Mouse (Mus musculus) embryonic facial prominence, embryonic 12.5 days (tissue): ENCODE measurements around the gene Kat6b. TPM values are rescaled to one million over a fixed set of nuclear protein-coding genes. Genes with fewer than 3 reads are reported as not detected.
"Not testable (repeated sequence)": the region's sequence is repeated elsewhere in the genome, so short reads cannot be mapped to it uniquely, and the experiment has no call there.

Source experiments
- ATAC-seq: fragments of 200-750 bp; cut with Nextera tagmentation; 2 replicates; pipeline ENCODE4 v1.8.0; 2017; ENCODE audit not compliant: insufficient number of reproducible peaks, insufficient read depth, low FRiP score, low TSS enrichment
- H3K27ac ChIP-seq: fragments of 300-500 bp; sonication (generic); 2 replicates; pipeline ENCODE4 v1.5.1; 2016; ENCODE audit warnings: mild to moderate bottlenecking
- H3K27me3 ChIP-seq: fragments of 300-500 bp; sonication (generic); 2 replicates; pipeline ENCODE4 v1.6.1; 2016; ENCODE audit warnings: mild to moderate bottlenecking, moderate library complexity
- H3K36me3 ChIP-seq: fragments of 300-500 bp; sonication (generic); 2 replicates; pipeline ENCODE4 v1.6.1; 2016; ENCODE audit warnings: mild to moderate bottlenecking
- H3K4me1 ChIP-seq: fragments of 300-500 bp; sonication (generic); 2 replicates; pipeline ENCODE4 v1.6.1; 2016
- H3K4me2 ChIP-seq: fragments of 300-500 bp; sonication (generic); replicated peaks from 2 replicates; pipeline ENCODE4 v1.6.1; 2016; ENCODE audit warnings: mild to moderate bottlenecking, moderate library complexity
- H3K4me3 ChIP-seq: fragments of 300-500 bp; sonication (generic); 2 replicates; pipeline ENCODE4 v1.5.1; 2016; ENCODE audit warnings: mild to moderate bottlenecking
- H3K9ac ChIP-seq: fragments of 300-500 bp; sonication (generic); 2 replicates; pipeline ENCODE4 v1.6.1; 2016; ENCODE audit warnings: mild to moderate bottlenecking, moderate library complexity
- H3K9me3 ChIP-seq: fragments of 300-500 bp; sonication (generic); 2 replicates; pipeline ENCODE4 v1.6.1; 2016; ENCODE audit warnings: mild to moderate bottlenecking, moderate library complexity
- WGBS: fragments of 180-500 bp; shearing (Covaris S2); methylation state at CpG from one replicate; pipeline ENCODE4 v1.1.7; 2016; 5-methylcytosine and 5-hydroxymethylcytosine counted together
- polyA plus RNA-seq: library from polyadenylated mRNA; unstranded; fragments of >200 nt; fragmentation: Nextera tagmentation; extraction: Ambion mirVana; gene quantifications from 2 replicates; pipeline ENCODE4 v1.2.1, GENCODE M21; 2016

The Kat6b gene
- polyA plus RNA-seq, 1 experiment from 2014 or later = 28.6 TPM

GRCm38 (mm10) chr14:21458696-21459095 lies 22.5 kb upstream of the Kat6b start:
- Histone ChIP-seq H3K9me3 (no peaks in the 10 kb centered on the region), H3K4me1 (no peaks in the 10 kb centered on the region), H3K27me3 (no peaks in the 10 kb centered on the region), H3K36me3 (no peaks in the 10 kb centered on the region), H3K4me2 (no peak overlapping the region), H3K4me3 (no peak overlapping the region), H3K27ac (no peak overlapping the region), H3K9ac (no peak overlapping the region)
- no peak for ATAC-seq
- WGBS = 78% methylated on average over 7 of the region's 7 CpGs

DNA sequence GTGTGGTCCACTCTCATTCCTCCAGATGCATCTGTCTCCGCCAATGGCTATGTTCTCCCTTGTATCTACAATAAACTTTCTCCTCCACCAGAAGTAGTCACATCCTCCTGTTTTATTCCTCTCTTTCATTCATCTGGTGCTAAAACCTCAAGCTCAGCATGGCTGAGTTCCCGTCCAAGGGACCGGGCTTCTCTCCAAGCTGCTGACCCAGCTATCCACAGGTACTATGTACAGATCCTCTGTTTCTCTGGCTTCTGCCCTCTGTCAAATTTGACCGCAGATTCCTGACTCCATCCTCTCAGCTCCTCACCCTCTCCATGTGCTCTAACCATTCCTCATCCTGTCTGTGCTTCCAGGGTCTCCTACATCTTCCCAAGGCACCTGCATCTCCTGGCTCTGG lies 22.1 kb upstream of the Kat6b start:
- H3K27me3 ChIP-seq = no peaks in the 10 kb centered on the region
- no peaks in the 10 kb centered on the region for H3K9me3 ChIP-seq
- no peak overlapping the region for H3K9ac ChIP-seq
- 90% methylated on average over 4 of the region's 4 CpGs for whole genome bisulfite sequencing
- H3K4me2 ChIP-seq = no peak overlapping the region
- no peak overlapping the region for H3K4me3 ChIP-seq
- ATAC-seq = no peak
- H3K27ac ChIP-seq = no peak overlapping the region
- H3K36me3 ChIP-seq = no peaks in the 10 kb centered on the region
- H3K4me1 ChIP-seq = no peaks in the 10 kb centered on the region

GRCm38 (mm10) chr14:21462398-21462797 lies 18.8 kb upstream of the Kat6b start:
- no peak overlapping the region for H3K27ac ChIP-seq
- H3K4me3 ChIP-seq = no peak overlapping the region
- no peaks in the 10 kb centered on the region for H3K4me1 ChIP-seq
- H3K9ac ChIP-seq = no peak overlapping the region
- no peak overlapping the region for H3K4me2 ChIP-seq
- no peaks in the 10 kb centered on the region for H3K9me3 ChIP-seq
- 97% methylated on average over 3 of the region's 3 CpGs for WGBS
- no peaks in the 10 kb centered on the region for H3K27me3 ChIP-seq
- no peaks in the 10 kb centered on the region for H3K36me3 ChIP-seq
- no peak for ATAC-seq

DNA sequence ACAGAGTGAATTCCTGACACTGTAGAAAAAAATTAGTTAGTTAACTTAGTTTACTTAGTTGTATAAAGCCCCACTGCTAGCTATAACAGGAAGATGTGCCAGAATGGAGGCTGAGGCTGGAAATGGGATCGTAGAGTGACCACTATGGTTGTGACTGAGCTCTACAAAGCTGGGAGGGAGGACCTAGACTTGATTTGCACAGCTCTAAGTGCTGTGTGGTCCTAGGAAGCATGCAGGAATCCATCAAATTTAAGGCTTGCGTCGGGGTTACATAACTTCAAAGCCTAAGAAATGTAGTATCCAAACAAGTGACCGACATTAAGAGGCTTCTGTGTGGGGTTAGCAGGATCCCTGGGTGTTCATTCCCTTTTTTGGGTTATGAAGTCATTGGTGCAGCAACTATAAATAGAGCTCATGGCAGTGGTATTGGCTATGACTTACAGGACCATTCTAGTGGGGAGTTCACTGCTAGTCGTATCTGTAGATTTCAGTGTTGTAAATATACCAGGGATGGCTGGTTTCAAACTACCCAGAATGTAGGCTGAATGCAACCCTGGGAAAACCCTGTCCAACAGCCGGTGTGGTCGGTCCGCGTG lies 18.0 kb upstream of the Kat6b start:
- no peaks in the 10 kb centered on the region for H3K36me3 ChIP-seq
- no peak overlapping the region for H3K4me2 ChIP-seq
- no peak for ATAC-seq
- no peaks in the 10 kb centered on the region for H3K27me3 ChIP-seq
- 94% methylated on average over 9 of the region's 9 CpGs for WGBS
- H3K27ac ChIP-seq = no peak overlapping the region
- H3K9me3 ChIP-seq = no peaks in the 10 kb centered on the region
- H3K9ac ChIP-seq = no peak overlapping the region
- H3K4me3 ChIP-seq = no peak overlapping the region
- no peaks in the 10 kb centered on the region for H3K4me1 ChIP-seq

GRCm38 (mm10) chr14:21470386-21470785 lies 10.8 kb upstream of the Kat6b start:
- H3K36me3 ChIP-seq = no peaks in the 10 kb centered on the region

GRCm38 (mm10) chr14:21471975-21472374 lies 9.3 kb upstream of the Kat6b start:
- 93% methylated on average over 2 of the region's 2 CpGs for WGBS
- Histone ChIP-seq H3K4me1 (peaks cover 3% of the 10 kb centered on the region; the same call in 1 of the 2 replicates), H3K4me3 (no peak overlapping the region), H3K27me3 (no peaks in the 10 kb centered on the region), H3K9me3 (no peaks in the 10 kb centered on the region), H3K36me3 (no peaks in the 10 kb centered on the region), H3K9ac (no peak overlapping the region), H3K4me2 (no peak overlapping the region), H3K27ac (no peak overlapping the region)
- ATAC-seq = no peak

More at GRCm38 (mm10) chr14:21470386-21470785, 10.8 kb upstream of the Kat6b start:
- 86% methylated on average over 5 of the region's 5 CpGs for WGBS
- Histone ChIP-seq H3K27me3 (no peaks in the 10 kb centered on the region), H3K9ac (no peak overlapping the region), H3K4me2 (no peak overlapping the region), H3K27ac (no peak overlapping the region), H3K4me3 (no peak overlapping the region), H3K4me1 (no peaks in the 10 kb centered on the region), H3K9me3 (no peaks in the 10 kb centered on the region)
- ATAC-seq = no peak

DNA sequence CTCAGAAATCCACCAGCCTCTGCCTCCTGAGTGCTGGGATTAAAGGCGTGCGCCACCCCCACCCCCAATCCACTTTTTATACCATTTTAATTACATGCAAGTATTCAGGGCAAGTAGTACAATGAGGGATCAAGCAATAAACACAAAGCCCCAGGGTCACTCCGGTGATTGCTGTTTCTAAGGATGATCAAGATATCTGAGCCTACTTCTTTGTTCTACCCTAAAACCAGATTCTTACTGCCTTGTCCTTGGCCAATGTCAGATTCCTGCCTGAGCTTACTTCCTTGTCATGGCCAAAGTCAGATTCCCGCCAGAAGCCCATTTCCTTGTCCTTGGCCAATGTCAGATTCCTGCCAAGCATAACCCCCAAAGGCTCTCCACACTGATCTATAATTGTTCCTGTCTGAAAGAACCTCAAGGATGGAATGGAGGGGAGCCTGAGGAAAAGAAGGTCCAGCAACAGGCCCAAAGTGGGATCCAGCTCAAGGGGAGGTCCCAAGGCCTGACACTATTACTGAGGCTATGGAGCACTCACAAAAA lies 6.6 kb upstream of the Kat6b start:
- H3K4me3 ChIP-seq, H3K27me3 ChIP-seq, H3K36me3 ChIP-seq, ATAC-seq, H3K4me2 ChIP-seq, H3K27ac ChIP-seq, H3K9ac ChIP-seq, H3K9me3 ChIP-seq, H3K4me1 ChIP-seq: not testable (repeated sequence)
- 90% methylated on average over 4 of the region's 4 CpGs for WGBS

- 90% methylated on average over 2 of the region's 2 CpGs for WGBS
- ATAC-seq = no peak
These were observed 4.1 kb upstream of the Kat6b start for GRCm38 (mm10) chr14:21477181-21477580.

GRCm38 (mm10) chr14:21479566-21479965 lies 1.7 kb upstream of the Kat6b start:
- Histone ChIP-seq H3K36me3 (no peaks in the 10 kb centered on the region), H3K9me3 (no peaks in the 10 kb centered on the region), H3K27me3 (no peaks in the 10 kb centered on the region), H3K4me3 (no peak overlapping the region), H3K9ac (no peak overlapping the region), H3K4me1 (peaks cover 3% of the 10 kb centered on the region; the same call in 1 of the 2 replicates), H3K27ac (no peak overlapping the region), H3K4me2 (no peak overlapping the region)
- 92% methylated on average over 8 of the region's 8 CpGs for WGBS
- no peak for ATAC-seq

More at GRCm38 (mm10) chr14:21477181-21477580, 4.1 kb upstream of the Kat6b start:
- no peak overlapping the region for H3K4me2 ChIP-seq
- H3K36me3 ChIP-seq = no peaks in the 10 kb centered on the region
- no peak overlapping the region for H3K9ac ChIP-seq
- no peaks in the 10 kb centered on the region for H3K27me3 ChIP-seq
- peaks cover 3% of the 10 kb centered on the region; the same call in 1 of the 2 replicates for H3K4me1 ChIP-seq
- no peaks in the 10 kb centered on the region for H3K9me3 ChIP-seq
- H3K4me3 ChIP-seq = no peak overlapping the region
- no peak overlapping the region for H3K27ac ChIP-seq

DNA sequence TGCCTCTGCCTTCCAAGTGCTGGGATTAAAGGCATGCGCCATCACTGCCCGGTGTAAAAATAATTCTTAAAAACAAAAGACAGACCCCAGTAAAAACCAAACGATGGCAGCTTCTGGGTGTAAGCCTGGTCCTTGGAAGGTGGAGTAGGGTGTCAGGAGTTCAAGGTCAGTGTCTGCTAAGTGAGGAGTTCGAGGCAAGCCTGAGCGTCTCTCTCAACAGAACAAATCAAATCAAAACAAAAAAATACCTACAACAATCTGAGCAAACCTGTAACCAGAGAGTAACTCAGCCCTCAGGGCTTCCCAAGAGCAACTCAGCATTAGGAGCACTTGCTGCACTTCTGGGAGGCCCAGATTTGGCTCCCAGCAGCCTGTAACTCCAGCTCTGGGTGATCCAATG lies 1.0 kb upstream of the Kat6b start:
- ATAC-seq = no peak
- Histone ChIP-seq H3K27ac (no peak overlapping the region), H3K36me3 (no peaks in the 10 kb centered on the region), H3K9ac (no peak overlapping the region), H3K4me2 (no peak overlapping the region), H3K27me3 (no peaks in the 10 kb centered on the region), H3K4me1 (peaks cover 3% of the 10 kb centered on the region; the same call in 1 of the 2 replicates), H3K4me3 (no peak overlapping the region), H3K9me3 (no peaks in the 10 kb centered on the region)
- WGBS = 92% methylated on average over 5 of the region's 5 CpGs

- H3K4me3 ChIP-seq = no peak overlapping the region
- WGBS = 86% methylated on average over 2 of the region's 2 CpGs
- no peak overlapping the region for H3K27ac ChIP-seq
- H3K9ac ChIP-seq = no peak overlapping the region
- no peaks in the 10 kb centered on the region for H3K36me3 ChIP-seq
- H3K27me3 ChIP-seq = no peaks in the 10 kb centered on the region
- H3K4me2 ChIP-seq = no peak overlapping the region
- H3K4me1 ChIP-seq = 0 out of 2 replicates have a peak, but pooled peaks cover 3% of the 10 kb centered on the region
- no peaks in the 10 kb centered on the region for H3K9me3 ChIP-seq
- no peak for ATAC-seq
These were observed 3.0 kb downstream of the Kat6b start for GRCm38 (mm10) chr14:21484199-21484598.

DNA sequence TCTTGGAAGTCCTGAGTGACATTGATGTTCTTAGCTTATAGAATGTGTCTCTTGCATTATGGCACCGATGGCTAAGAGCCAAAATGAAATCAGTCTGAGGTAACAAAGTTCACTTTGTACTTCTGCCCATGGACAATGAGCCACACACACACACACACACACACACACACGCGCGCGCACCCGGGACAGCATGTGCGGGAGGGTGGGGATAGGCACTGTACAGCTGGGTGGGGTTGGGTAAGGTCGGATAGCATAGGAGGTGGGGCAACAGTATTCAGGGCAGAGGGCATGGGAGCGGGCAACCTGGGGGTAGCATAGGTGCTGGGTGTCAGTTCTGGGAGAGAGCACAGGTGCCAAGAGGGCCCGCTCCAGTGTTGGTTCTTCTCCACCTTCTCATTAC lies 3.5 kb downstream of the Kat6b start:
- whole genome bisulfite sequencing = 95% methylated on average over 10 of the region's 10 CpGs
- Histone ChIP-seq H3K27ac (no peak overlapping the region), H3K9ac (no peak overlapping the region), H3K4me2 (no peak overlapping the region), H3K27me3 (no peaks in the 10 kb centered on the region), H3K36me3 (no peaks in the 10 kb centered on the region), H3K4me1 (0 out of 2 replicates have a peak, but pooled peaks cover 3% of the 10 kb centered on the region), H3K9me3 (no peaks in the 10 kb centered on the region), H3K4me3 (no peak overlapping the region)
- no peak for ATAC-seq
